Mouse (Mus musculus): ENCODE measurements around the gene Med8.

Gene Med8

DNA sequence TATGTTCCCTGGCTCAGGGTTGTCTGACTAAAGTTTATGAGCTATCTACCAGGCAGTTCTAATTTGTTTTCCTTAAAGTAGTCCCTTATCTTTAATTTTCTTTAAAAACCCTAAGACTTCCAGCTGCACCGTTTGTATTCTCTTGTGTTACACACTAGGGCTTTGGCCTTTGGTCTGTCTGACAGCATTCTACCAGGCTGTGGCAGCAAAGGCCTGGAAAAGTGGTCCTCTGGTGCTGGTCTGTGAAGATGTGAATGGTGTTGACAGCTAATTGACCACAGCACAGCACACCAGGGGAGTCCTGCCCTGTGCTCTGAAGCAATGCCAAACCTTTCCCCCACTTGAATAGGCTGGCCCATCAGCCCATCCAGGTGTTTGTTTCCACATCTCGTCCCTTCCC, 6.6 kb downstream of the Med8 start:
- DNase-seq (ENCODE audit: extremely low spot score) = no peak

DNA sequence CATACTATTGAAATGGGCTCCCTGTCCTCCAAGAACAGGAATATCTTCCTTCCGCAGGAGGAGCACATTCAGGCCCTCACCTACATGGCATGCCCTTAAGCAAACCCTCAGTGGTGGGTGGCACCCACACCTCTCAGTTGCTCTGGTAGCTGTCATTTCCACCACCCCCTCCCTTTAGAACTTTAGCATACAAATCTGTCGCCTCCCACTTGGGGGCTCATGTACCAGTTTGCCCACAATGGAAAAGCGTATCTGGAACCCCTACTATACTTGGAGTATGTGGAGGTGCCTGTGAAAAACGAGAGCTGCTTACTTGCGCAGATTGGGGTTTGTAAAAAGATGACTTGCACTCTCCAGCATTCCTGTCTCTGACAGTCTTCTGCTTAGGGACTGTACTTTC, 7.2 kb downstream of the Med8 start:
- no peak for DNase-seq (ENCODE audit: extremely low spot score)

DNA sequence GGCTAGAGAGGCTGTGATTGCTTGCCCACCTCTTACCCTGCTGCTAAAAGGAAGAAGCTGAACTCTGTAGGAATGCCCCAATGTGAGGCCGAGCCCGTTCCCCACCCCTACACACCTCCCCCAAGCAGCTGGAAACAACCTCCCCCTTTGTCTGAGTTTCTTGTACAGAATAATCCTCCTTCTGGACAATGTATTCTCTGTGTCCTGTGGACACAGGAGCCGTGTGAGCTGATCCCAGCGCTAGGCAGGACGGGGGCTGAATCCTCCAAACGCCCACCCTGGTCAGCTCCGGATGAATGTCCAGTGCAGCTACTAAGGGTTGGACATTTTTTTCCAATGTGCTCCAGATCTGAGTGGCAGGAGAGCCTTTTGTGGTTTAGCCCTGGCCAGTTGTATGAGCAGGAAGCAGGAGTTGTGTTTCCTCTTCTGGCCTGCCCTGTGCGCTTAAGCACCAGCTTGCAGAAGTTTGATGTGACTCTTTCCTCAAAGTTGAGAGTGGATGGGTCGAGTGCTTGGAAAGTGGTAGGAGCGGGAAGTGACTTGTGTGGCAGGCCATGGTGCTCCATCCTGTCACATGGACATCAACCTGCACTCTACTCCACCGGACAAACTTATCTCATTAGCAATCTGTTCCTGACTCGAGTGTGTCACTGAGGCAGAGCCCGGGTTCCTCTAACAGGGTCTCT, 8.1 kb downstream of the Med8 start:
- no peak for DNase-seq (ENCODE audit: extremely low spot score)

DNA sequence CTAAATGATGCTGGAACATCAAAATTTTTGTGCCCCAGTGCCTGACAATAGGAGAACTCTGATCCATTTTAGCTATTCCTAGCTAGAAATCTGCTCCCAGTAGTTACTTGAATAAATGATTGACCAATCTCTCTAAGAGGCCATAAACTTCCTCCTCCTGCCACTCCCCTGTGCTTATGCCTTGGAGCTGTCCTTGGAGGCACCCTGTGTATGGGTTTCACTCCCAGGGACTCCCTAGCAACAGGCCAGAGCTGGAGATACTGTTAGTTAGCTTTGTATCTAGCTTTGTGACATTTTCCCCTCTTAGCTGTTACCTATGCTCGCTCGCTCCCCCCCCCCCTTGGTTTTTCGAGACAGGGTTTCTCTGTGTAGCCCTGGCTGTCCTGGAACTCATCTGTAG, 12.2 kb downstream of the Med8 start:
- DNase-seq (ENCODE audit: extremely low spot score) = no peak

DNA sequence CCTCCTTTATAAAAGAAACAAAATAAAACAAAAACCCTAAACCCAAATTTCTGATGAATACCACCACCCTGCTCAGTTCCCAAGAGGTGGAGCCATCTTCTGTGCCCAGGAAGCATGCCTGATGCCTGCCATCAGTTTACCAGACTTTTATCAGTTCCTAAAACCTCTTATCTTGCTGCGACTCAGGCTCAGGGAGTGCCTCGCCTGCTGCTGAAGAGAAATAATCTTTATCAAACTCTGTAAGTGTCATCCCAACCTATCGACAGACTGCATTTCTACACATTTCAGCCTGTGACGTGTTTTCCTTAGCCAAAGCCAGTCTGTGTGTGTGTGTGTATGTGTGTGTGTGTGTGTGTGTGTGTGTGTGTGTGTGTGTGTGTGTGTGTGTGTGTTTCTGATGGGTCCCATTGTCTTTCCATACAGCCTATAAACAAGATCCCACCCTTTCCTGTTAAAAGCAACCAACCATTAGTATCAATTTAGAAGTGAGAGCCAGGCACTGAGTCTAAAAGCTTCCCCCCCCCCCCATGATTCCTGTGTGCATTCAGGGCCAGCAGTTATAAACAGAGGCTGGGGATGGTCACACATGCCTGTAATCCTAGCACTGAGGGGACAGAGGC, 15.5 kb downstream of the Med8 start:
- no peak for DNase-seq (ENCODE audit: extremely low spot score)

DNA sequence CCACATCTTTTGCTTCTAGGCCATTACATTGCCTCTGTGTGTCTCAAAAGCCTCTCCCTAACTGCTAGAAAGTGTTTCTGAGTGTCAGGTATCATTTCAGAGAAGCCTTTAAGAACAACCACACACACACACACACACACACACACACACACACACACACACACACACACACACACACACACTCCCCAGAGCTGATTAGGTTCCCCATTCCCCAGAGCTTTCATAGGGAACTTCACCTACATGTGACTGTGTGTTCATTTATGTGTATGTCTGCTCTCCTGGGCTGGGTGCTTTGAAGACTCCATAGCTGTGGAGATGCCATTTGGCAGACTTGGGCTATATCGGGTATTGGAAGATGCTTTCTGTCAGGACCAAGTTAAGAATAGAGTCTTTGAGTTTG, 16.2 kb downstream of the Med8 start:
- DNase-seq (ENCODE audit: extremely low spot score) = no peak

DNA sequence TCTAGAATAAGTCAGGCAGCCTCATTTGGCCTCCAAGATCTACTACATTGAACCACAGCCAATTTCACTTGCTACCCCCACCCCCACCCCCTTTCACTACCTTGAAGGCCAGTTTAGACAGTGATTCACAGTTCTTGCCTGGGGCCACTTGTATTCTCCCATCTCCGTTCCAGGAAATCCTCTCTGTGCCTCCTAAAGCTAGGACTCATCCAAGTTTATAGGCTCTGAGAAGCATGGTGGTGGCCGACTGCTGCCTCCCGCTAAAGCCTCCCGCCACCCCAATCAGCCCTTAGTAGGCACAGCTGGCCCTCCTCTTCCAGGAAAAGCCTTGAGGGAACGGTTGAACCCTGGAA, 18.3 kb downstream of the Med8 start:
- no peak for DNase-seq (ENCODE audit: extremely low spot score)

DNA sequence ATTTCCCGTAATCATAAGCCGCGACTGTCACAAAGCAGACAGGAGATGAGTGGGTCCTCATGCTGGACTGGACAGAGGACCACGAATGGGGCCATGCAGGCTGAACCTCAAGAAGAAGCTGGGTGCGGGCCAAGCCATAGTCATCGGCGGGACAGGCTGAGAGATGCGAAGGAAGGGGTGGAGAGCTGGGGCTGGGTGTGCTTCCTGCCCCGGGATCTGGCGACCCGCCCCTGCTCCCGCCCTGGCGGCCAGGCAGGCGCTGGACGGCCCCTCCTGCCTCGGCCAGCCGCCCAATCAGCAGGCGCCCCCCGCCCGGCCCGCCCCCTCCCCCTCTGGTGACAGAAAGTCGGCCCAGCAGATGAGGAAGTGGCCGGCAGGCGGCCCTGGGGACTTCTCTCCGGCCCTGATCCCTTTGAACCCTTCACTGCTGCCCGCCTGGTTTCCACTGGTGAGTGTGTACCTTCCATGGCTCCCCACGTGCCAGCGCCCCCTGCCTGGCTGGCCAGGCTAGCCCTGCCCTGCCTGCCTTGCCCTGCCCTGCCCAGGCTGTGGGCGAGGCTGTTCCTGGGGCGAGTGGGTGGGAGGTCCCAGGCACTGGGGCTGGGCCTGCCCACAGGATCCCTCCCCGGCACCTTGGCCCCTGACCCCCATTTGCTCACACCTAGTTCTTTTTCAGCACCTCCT, 18.8 kb downstream of the Med8 start, which contains the start of gene Elovl1:
Elovl1 (plus strand) TSS at position 326 of the 684 bp plus-strand sequence.
- DNase-seq (ENCODE audit: extremely low spot score) = peak; percentile 95

DNA sequence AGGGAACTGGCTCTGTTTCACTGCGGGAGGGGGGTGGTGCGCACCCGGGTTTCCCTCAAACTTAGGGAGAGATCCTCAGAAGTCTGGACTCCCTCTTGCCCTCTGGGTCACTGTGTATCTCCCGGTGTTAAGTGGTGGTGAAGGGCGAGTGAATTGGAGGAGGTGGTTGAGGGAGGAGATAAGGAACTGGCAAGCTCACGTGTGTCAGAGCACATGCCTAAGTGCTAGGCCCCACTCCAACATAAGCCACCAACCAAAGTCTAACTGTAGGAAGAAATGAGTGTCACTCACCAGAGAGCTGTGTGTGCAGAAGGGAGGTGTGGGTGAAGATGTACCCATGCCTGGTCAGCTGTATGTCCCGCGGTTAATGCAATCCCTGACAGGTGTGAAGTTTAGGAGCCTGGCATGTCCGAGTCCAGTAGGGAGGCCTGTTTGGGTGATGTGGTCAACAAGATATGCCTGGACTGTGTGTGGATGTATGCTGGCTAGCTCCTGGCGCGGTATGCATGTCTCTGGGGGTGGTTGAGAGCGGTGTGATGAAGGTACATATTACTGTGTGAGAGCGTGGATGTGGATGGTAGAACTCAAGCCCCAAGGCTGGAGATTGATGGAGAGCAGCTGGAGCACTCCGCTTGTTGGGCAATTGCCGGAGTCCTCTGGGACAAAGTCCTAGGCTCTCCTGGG, 19.5 kb downstream of the Med8 start:
- DNase-seq (ENCODE audit: extremely low spot score) = no peak

DNA sequence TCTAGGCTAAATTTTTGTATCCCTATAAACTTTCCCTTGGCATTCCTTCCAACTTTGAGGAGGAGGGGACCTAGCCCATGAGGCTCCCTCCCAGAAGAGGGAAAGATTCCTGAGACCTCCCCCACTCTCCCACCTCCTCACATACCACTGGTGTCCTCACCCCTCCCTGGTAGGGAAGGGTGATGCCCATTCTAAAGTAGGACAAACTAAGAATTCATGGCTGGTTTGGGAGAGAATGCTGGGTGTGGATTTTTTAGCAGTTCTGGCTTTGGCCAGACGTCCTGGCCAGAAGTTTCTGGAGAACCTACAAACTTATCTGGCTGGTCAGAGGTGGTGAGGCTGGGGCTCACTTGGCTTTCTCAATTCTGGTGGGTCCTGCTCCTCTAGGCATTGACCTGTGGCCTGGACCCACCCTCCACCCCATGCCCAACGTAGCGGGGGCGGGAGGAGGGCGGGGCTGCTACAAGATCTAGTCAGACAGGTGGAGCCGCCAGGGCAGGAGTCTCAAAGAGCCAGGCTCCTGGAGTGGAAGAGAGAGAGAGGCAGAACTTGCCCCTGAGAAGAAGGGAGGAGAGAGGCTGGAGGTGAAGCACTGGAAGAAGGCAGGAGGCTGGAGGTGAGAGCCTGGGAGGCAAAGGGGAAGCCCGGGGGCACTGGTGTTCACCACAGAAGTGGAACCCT, 20.2 kb downstream of the Med8 start:
- DNase-seq (ENCODE audit: extremely low spot score) = no peak

DNA sequence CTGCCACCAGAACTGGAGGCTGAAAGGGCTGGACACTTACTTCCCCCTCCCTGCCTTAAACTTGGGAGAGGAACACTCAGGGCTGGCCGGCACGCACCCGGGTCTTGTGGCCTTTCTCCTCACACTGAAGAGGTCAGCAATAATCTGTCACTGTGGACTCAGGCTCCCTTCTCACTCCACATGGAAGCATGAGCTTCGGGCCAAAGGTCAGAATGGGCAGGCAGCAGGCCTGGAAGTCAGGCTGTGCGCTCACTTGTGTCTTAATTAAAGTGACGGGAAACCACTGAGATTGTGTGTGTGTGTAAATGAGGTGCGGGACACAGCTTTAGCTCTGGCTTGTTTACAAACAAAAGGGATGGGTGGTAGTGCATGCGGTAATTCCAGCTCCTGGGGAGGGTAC, 23.2 kb downstream of the Med8 start:
- DNase-seq (ENCODE audit: extremely low spot score) = no peak

DNA sequence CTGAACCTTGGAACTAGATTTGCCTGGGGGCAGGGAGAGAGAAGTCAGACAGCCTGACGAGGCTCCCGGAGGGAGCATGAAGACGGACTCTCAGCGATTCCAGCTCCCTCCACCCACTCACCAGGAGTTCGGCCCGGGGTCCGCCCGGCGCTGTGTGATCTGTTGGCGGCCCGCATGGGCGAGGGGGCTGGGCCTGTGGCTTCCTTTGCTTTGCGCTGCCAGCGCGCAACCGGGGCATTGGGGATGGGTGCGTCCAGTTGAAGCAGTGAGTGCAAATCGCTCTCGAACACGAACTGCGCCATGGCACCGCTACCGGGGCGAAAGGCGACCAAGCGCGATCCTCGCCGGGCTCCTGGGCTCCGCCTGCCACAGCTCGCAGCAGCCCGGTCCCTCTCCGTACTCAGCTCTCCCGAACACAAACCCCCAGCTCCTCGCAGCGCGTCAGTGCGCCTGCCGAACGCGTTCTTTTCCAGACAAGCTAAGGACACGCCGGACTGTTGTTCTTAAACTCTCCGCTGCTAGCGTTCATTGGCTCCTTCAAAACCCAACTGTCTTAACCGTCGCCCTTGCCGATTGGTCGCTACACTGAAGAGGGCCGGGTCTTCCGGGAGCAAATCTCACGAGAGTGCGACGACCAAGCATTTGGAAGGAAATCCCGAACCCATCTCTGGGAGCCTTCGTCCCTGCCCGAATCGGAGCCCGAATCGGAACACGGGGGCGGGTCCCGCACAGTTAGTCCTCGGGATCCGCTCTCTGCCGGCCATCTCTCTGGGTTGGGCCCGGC, 27.9 kb downstream of the Med8 start, which contains the start of gene Cdc20:
Cdc20 (minus strand) TSS at position 533 of the 784 bp plus-strand sequence.
- peak; percentile 92 for DNase-seq (ENCODE audit: extremely low spot score)

DNA sequence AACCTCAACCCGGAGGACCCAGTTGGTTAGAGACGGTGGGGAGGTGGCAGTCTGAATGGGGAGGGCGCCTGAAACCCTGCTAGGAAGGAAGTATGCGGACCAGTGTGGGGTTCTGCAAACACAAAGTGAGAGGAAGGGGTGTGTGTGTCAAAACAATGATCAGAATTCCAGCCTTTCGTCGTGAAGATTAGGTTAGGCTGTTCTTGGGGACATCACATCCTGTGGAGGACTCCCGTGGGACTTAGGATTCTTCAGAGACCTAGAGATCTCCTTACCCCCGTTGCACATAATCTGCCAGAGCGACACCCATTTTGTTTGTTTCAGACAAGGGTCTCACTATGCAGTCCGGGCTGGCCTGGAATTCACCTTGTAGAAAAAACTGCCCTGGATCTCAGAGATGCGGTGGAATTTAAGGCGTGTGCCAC, 28.7 kb downstream of the Med8 start:
- DNase-seq (ENCODE audit: extremely low spot score) = peak; percentile 52

DNA sequence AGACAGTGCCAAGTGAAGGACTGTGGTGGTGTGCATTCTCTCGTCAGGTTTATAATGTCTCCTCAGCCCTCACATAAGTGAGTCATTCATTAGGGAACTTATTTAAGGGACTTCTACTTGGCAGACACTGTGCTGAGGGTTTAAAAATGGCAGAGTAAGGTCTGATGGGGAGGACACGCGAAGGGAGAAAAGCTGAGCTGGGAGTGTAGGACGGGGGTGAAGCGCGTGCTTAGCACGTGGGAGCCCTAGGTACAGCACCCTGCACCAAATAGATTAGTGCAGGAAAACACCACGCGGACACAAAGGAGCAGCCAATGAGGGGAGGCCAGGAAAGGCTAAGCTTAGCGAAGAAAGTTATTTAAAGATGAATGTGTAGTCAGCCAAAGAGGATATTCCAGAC, 36.0 kb downstream of the Med8 start:
- no peak for DNase-seq (ENCODE audit: extremely low spot score)

DNA sequence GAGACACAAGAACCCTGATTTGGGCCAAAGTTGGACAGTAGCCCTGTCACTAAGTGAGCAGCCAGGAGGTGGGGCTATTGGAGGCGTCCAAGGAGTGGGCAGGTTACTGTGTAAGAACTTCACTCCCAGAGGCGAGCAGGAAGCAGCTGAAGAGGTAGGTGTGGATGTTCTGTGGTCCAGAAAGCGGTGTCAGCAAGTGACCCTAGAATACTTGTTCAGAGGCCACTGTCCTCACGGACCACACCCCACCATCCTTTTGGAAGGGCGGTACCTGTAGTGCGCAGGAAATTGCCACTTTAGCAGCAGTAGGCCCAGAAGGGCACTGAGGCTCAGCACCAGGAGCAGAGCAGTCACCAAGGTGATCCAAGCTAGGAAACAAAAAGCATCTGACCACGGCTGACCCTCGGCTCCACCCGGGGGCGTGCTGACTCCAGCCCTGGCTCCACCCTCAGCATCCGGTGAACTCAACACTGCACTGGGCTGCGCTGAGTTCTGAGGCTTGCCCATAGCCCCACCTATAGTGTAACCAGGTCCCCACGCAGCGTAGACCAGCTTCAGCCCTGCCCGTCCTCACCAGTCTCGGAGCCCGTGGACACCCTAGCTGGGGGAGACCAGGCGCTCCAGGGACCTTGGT, 36.8 kb downstream of the Med8 start:
- DNase-seq (ENCODE audit: extremely low spot score) = peak; percentile 74

DNA sequence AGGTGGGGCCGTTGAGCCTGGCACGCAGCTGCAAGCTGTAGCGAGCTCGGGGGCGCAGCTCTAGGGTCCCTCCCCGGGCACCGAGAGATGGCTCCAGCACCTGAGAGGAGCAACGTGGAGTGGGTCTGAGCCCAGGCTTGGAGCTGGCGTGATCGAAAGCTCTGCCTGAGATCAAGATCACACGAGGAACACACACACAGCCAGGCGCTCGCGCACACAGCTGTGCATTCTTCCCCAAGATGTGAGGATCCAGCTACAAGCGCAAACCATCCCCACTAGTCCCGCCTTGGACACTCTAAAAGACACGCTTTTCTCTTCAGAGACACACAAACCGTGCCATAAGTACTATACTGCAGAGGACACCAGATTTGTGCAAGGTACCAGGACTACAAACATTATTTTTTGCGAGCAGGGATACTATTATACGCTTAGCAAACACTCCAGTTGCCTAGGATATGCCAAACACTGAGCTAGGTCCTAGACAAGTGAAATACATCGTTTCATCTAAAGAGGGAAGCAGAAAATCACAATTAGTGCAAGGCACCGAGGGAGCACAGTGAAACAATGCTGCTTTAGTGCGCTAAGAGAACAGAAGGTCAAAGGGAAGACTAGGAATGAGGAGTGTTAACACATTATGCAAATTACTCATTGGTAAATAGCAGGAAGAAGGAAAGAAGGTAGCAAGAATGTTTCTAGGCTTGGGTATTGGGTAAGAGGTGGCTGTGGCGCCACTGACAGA, 37.4 kb downstream of the Med8 start:
- DNase-seq (ENCODE audit: extremely low spot score) = peak; percentile 28

DNA sequence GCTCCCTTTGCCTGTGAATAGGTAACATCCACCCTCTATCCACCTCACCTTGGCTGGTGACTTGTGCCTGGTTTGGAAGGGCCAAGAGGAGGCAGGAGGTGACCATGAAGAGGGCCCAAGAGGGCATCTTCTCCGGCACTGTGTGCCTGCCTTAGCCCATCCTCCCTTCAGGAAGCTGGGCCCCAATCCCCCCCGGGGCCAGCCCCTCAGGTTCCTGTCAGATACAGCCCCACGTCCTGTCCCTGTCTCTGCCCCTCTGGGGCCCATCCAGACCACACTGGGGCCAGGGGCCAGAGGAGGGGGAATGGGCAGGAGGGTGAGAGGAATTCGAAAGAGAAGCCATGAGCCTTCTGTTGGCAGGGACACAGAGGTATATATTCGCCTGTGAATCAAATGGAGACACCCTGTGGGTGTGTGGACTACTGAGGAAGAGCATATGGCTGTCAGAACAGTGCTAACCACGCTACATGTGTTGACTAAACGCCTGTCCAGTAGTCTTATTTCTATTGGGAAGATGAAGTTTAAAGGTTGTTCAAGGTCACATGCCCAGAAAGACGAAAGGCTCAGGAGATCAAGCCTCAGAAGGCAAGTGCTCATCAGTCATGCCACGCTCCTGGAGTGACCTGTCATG, 48.3 kb downstream of the Med8 start, which contains the start of gene Mpl:
Mpl (minus strand) TSS at position 169 of the 631 bp plus-strand sequence.
- DNase-seq (ENCODE audit: extremely low spot score) = no peak

DNA sequence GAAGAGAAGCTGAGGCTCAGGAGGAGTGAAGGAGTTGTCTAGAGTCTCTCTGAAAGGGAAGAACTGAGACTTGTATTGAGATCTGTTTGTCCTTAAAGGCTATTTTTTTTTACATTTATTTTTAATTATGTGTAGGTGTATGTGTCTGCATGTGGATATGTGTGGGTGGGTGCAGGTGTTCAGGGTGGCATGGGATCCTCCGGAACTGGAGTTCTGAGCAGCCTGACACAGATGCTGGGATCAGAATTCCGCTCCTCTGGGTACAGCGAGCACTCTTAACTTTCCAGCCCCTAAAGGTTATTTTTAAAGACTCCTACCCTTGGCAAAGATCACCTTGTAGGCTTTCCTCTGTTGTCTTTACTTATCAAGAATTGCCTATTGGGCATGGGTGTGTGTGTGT, 55.8 kb downstream of the Med8 start:
- no peak for DNase-seq (ENCODE audit: extremely low spot score)

All from embryo, embryonic 9.5 days (tissue).